Mouse (Mus musculus): ENCODE data around the gene Klf5. TPM values are rescaled to one million over a fixed set of nuclear protein-coding genes. Genes with fewer than 3 reads are reported as not detected.

The Klf5 gene
- polyA plus RNA-seq, 1 experiment from 2014 or later: 2.4 TPM

DNA sequence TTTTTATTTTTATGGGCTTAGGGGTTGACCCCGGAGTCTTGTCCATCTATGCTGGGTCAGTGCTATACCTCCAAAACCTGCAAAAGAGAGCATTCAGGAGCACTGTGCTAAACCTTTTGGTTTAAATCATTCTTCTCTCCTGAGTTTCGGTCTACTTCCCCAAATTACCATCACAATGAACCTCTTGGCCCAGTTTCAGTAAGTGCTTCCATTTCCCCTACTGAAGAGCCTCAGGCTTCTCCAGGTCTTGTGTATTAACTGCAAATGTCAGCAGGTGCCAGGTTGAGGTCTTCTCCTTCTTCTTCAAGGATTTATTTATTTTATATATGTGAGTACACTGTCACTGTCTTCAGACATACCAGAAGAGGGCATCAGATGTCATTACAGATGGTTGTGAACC, 55.6 kb downstream of the Klf5 start:
- 0 out of 2 replicates have a peak, but pooled peaks cover under 1% of the 10 kb centered on the region for H3K4me1 ChIP-seq (replicated peaks)
- H3K27me3 ChIP-seq: no peaks in the 10 kb centered on the region
- 68% methylated on average over 2 of the region's 2 CpGs for WGBS
- H3K4me3 ChIP-seq (replicated peaks): no peak overlapping the region
- H3K27ac ChIP-seq: no peak overlapping the region
- H3K4me2 ChIP-seq (replicated peaks): no peak overlapping the region
- no peaks in the 10 kb centered on the region for H3K9me3 ChIP-seq
- no peak overlapping the region for H3K9ac ChIP-seq (replicated peaks)
- no peak for ATAC-seq
- no peaks in the 10 kb centered on the region for H3K36me3 ChIP-seq

DNA sequence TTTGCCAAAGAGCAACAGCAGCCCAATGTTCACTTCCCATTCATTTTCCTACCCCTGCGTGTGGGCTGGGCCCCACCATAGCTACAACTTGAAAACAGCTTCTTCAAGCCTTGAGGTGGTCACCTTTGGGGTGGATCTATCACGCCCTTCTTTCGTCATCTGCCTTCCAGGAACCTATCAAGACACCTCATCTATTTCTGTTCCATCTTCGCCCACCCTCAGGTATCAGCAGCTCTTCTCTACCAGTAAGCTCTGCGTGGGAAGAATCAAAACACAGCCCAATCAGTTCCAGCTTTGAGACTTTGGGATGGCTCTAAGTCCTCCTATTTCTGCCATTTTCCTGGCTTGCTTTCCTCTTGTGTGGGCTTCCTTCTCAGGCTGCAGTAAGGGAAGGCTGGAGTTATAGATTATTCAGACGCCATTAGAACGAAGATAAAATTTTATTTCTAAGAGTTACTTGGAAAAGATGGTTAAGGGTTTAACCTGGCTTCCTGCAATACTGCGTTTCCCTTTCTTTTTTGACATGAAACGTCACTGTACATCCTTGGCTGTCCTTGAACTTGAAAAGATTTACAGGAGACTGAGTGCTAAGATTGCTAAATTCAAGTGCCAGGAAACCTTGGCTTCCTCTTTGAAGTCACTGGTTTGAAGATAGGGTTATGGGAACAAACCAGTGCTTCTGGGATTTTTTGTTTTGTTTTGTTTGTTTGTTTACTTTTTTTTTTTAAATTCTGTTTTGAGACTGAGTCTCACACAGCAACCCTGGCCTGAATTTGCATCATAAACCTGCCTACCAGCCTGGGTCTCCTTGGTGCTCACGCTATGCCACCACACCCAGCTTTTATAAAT, 56.5 kb downstream of the Klf5 start:
- H3K36me3 ChIP-seq: no peaks in the 10 kb centered on the region
- no peaks in the 10 kb centered on the region for H3K27me3 ChIP-seq
- H3K4me2 ChIP-seq (replicated peaks): no peak overlapping the region
- no peak overlapping the region for H3K4me3 ChIP-seq (replicated peaks)
- H3K9me3 ChIP-seq: no peaks in the 10 kb centered on the region
- ATAC-seq: no peak
- WGBS: 94% methylated on average over 10 of the region's 10 CpGs
- no peaks in the 10 kb centered on the region for H3K4me1 ChIP-seq (replicated peaks)
- H3K27ac ChIP-seq: no peak overlapping the region
- H3K9ac ChIP-seq (replicated peaks): no peak overlapping the region

- 81% methylated on average over 1 of the region's 1 CpGs for WGBS
- ATAC-seq: no peak
- Histone ChIP-seq H3K9ac (replicated peaks) (no peak overlapping the region), H3K4me1 (replicated peaks) (no peaks in the 10 kb centered on the region), H3K9me3 (no peaks in the 10 kb centered on the region), H3K36me3 (no peaks in the 10 kb centered on the region), H3K27me3 (no peaks in the 10 kb centered on the region), H3K27ac (no peak overlapping the region), H3K4me3 (replicated peaks) (no peak overlapping the region), H3K4me2 (replicated peaks) (no peak overlapping the region)
Observed at GRCm38 (mm10) chr14:99355610-99355870, 57.0 kb downstream of the Klf5 start.

- no peaks in the 10 kb centered on the region for H3K27me3 ChIP-seq
- no peak for ATAC-seq
- H3K36me3 ChIP-seq: no peaks in the 10 kb centered on the region
- peaks cover 20% of the 10 kb centered on the region for H3K4me1 ChIP-seq (replicated peaks)
- H3K9me3 ChIP-seq: no peaks in the 10 kb centered on the region
- no peak overlapping the region for H3K4me2 ChIP-seq (replicated peaks)
- 89% methylated on average over 5 of the region's 5 CpGs for WGBS
- no peak overlapping the region for H3K9ac ChIP-seq (replicated peaks)
- H3K27ac ChIP-seq: no peak overlapping the region
- no peak overlapping the region for H3K4me3 ChIP-seq (replicated peaks)
Observed at GRCm38 (mm10) chr14:99362956-99363355, 64.5 kb downstream of the Klf5 start.

DNA sequence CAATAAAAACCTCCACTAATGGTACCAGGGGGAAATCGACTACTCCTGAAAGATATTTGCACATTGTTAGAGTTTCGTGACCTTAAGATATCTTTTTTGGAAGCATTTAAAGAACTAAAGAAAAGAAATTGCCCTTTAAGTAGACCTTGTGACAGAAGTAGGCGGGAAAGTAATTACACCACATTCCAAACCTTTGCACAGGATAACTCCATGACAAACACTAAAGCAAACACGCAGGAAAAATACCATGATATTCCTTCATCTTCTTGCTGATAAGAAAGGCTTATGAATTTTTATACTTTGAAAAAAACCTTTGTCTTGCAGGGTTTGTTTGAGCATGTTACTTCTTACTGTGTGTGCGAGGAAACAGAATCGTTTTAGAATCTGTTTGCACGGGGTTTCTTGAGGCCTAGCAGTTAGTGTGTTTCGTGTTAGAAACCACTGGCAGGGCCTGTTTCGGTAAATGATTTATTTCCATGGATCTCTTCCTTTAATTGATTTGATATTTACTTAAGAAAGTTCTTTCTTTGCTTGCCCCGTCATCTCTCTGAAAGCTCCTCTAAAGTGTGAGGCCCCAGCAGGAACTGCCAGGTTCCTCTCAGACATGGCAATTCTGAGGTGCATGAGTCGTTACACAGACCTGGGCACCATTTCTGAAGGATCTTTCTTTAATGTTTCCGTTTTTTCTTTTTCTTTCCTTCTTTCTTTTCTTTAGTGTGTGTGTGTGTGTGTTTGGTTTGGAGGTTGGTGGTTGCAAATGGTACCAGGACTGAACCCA, 65.7 kb downstream of the Klf5 start:
- Histone ChIP-seq H3K4me3 (replicated peaks) (no peak overlapping the region), H3K4me2 (replicated peaks) (no peak overlapping the region), H3K27ac (no peak overlapping the region), H3K9ac (replicated peaks) (no peak overlapping the region), H3K27me3 (no peaks in the 10 kb centered on the region), H3K4me1 (replicated peaks) (peaks cover 21% of the 10 kb centered on the region), H3K9me3 (no peaks in the 10 kb centered on the region), H3K36me3 (no peaks in the 10 kb centered on the region)
- ATAC-seq: no peak
- WGBS: 80% methylated on average over 12 of the region's 12 CpGs

Other genes with a start within 250 kb of the Klf5 start
- gene Pibf1, start 199.3 kb upstream of the Klf5 start, polyA plus RNA-seq (2015; fragmentation: Nextera tagmentation; extraction: Ambion mirVana): 19.7 and 21.2 TPM in 2 replicates
- gene Dis3, start 198.9 kb upstream of the Klf5 start, polyA plus RNA-seq (2015; fragmentation: Nextera tagmentation; extraction: Ambion mirVana): 25.9 and 27.7 TPM in 2 replicates